Comparison of ENCODE assay signal across 24 mouse cellular contexts in genomic region chr1:170353335-170353734, GRCm38 (mm10). TPM values are rescaled to one million over a fixed set of nuclear protein-coding genes. Genes with fewer than 3 reads are reported as not detected.
DNase-seq lines count a peak whose midpoint lies in the region; ATAC-seq lines count a peak whose summit lies in the region.
"Had no signal": no experiment of that assay in that cellular context is flagged by ENCODE, and none has a peak within 500 bp of the region (broad histone marks: within the 10 kb centered on the region; RNA-seq: fewer than 3 reads in every experiment).

No protein-coding gene starts in this region.

- peak; percentile 73 for ATAC-seq in cerebellum, adult (ENCODE audit: insufficient number of reproducible peaks, low FRiP score, low TSS enrichment)
- 0 out of 2 replicates have a peak, but pooled peaks have one; percentile 24 for ATAC-seq in megakaryocyte, adult 5-6 weeks (ENCODE audit: poor library complexity, severe bottlenecking)
- ATAC-seq: forebrain, embryonic 14.5 days; intestine, postnatal 0 days; Patski had no signal

- DNase-seq in cerebellum, adult 9-11 months: no peak
- DNase-seq in cerebellum, adult 9-10 months: peak; percentile 26
- no peak for DNase-seq in cerebellum, postnatal 4 days (ENCODE audit: low spot score in 2 of 2)
- no peak for DNase-seq in gastrocnemius, adult 8-10 months (ENCODE audit: low spot score in 2 of 2)
- no peak for DNase-seq in kidney, postnatal 36 days
- no peak for DNase-seq in gastrocnemius, postnatal 10 days
- DNase-seq: adrenal gland, adult 2 months; adrenal gland, postnatal 14 days; gastrocnemius, postnatal 14 days; heart, adult 11 months; kidney, adult 2 months had no signal

RNA-seq across cellular contexts. Expression of gene Spata46, which starts 44.7 kb away (rescaled TPM):
- total RNA-seq in megakaryocyte, adult 5-6 weeks (2015): not detected in 2 replicates
- total RNA-seq in megakaryocyte, adult 5-6 weeks (2017): not detected in 2 replicates
- total RNA-seq in gastrocnemius, adult 8-10 months (2022): not detected
- total RNA-seq in gastrocnemius, postnatal 10 days (2021): not detected
- total RNA-seq: adrenal gland, adult 2 months; adrenal gland, postnatal 14 days; adrenal gland, postnatal 4 days; CH12.LX; common myeloid progenitor, adult 5-6 weeks; G1E; gastrocnemius, postnatal 14 days; gastrocnemius, postnatal 4 days; heart, adult 8-10 months; heart, postnatal 25 days; hematopoietic stem cell, adult 5-6 weeks had no signal

RNA-seq across cellular contexts. Expression of gene Gm7694, which starts 47.2 kb away (rescaled TPM):
- 5.7 and 5.8 TPM in 2 replicates for total RNA-seq in megakaryocyte, adult 5-6 weeks (2015)
- 2.7 and 4.1 TPM in 2 replicates for total RNA-seq in megakaryocyte, adult 5-6 weeks (2017)
- under 1 TPM; 0.15 to 0.68 (median 0.39) TPM for total RNA-seq in gastrocnemius, adult 8-10 months (2022)
- total RNA-seq in gastrocnemius, postnatal 10 days (2021): 1 to 10 TPM; 1.0 to 1.2 TPM
